Mouse (Mus musculus) neural tube, embryonic 13.5 days (tissue): Measurements from ENCODE around the gene Ccdc14. TPM values are rescaled to one million over a fixed set of nuclear protein-coding genes. Genes with fewer than 3 reads are reported as not detected.
A peak's percentile ranks its signal among the peaks of the same experiment; 100 is the strongest.

Source experiments
- ATAC-seq: fragments of 200-750 bp; cut with Nextera tagmentation; 2 replicates; pipeline ENCODE4 v1.8.0; 2017; ENCODE audit warnings: low read depth, mild to moderate bottlenecking, moderate TSS enrichment, moderate library complexity
- H3K27ac ChIP-seq: fragments of 300-500 bp; sonication (generic); replicated peaks from 2 replicates; pipeline ENCODE4 v1.5.1; 2015; ENCODE audit warnings: moderate library complexity, mild to moderate bottlenecking, inconsistent platforms
- H3K27me3 ChIP-seq: fragments of 300-500 bp; sonication (generic); 2 replicates; pipeline ENCODE4 v1.6.1; 2015; ENCODE audit warnings: mild to moderate bottlenecking, inconsistent platforms
- H3K36me3 ChIP-seq: fragments of 300-500 bp; sonication (generic); 2 replicates; pipeline ENCODE4 v1.6.1; 2015; ENCODE audit warnings: mild to moderate bottlenecking, inconsistent platforms
- H3K4me1 ChIP-seq: fragments of 300-500 bp; sonication (generic); replicated peaks from 2 replicates; pipeline ENCODE4 v1.6.1; 2015; ENCODE audit warnings: inconsistent platforms
- H3K4me2 ChIP-seq: fragments of 300-500 bp; sonication (generic); 2 replicates; pipeline ENCODE4 v1.6.1; 2015; ENCODE audit warnings: inconsistent platforms, mild to moderate bottlenecking, moderate library complexity
- H3K4me3 ChIP-seq: fragments of 300-500 bp; sonication (generic); 2 replicates; pipeline ENCODE4 v1.5.1; 2015; ENCODE audit warnings: mild to moderate bottlenecking, inconsistent platforms
- H3K9ac ChIP-seq: fragments of 300-500 bp; sonication (generic); 2 replicates; pipeline ENCODE4 v1.6.1; 2015; ENCODE audit warnings: moderate library complexity, mild to moderate bottlenecking, inconsistent platforms
- H3K9me3 ChIP-seq: fragments of 300-500 bp; sonication (generic); 2 replicates; pipeline ENCODE4 v1.6.1; 2016; ENCODE audit warnings: inconsistent platforms
- WGBS: fragments of 180-500 bp; shearing (Covaris S2); methylation state at CpG from one replicate; pipeline ENCODE4 v1.1.7; 2015; 5-methylcytosine and 5-hydroxymethylcytosine counted together
- polyA plus RNA-seq: library from polyadenylated mRNA; unstranded; fragments of >200 nt; fragmentation: Nextera tagmentation; extraction: Ambion mirVana; gene quantifications from 2 replicates; pipeline ENCODE4 v1.2.1, GENCODE M21; 2015

Gene Ccdc14
- polyA plus RNA-seq, 1 experiment from 2014 or later = 4.2 TPM

DNA sequence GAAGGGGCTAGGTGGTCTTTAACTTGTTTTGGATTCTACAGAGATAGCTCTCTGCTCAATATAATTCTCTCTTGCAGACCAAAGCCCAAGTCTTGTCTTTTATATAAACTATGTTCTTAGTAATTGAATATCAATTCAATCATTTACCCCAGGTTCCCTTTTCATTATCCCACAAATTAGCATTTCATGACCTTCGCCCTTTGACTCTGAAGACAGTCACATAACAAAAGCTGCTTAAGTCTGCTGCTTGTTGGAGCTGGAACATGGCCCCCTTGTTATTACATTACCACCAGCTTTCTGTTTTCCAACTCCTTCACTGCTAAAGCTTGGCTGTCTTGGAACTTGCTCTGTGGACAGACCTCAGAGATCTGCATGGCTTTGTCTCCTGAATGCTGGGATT lies 39.0 kb downstream of the Ccdc14 start:
- WGBS = 93% methylated on average over 1 of the region's 1 CpGs
- no peak overlapping the region for H3K27ac ChIP-seq
- H3K9ac ChIP-seq = no peak overlapping the region
- H3K9me3 ChIP-seq = 0 out of 2 replicates have a peak, but pooled peaks cover 9% of the 10 kb centered on the region
- no peaks in the 10 kb centered on the region for H3K27me3 ChIP-seq
- no peaks in the 10 kb centered on the region for H3K4me1 ChIP-seq
- peaks cover 6% of the 10 kb centered on the region; the same call in 1 of the 2 replicates for H3K36me3 ChIP-seq
- ATAC-seq = no peak
- H3K4me3 ChIP-seq = no peak overlapping the region
- no peak overlapping the region for H3K4me2 ChIP-seq

DNA sequence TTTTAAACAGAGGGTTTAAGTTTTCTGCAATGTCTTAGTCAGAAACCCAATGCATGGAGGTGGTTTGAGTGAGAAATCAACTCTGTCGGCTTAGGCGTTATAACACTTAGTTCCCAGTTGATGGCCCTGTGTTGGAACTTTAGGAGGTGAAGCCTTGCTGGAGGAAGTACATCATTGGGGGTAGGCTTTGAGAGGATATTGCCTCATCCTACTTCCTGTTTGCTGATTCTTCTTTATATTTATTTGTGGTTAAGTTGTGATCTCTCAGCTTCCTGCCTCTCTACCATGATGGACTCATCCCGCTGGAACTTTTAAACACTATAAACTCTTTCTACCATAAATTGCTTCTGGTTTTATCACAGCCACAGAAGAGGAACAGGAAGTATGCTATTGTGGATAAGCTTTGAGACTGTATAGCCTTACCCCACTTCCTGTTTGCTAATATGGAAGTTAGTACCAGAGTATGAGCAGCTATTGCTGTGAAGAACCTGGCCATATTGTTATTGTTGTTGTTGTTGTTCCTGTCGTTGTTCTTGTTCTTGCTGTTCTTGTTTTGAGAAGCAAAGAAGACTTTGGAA lies 48.3 kb downstream of the Ccdc14 start:
- H3K9me3 ChIP-seq = no peaks in the 10 kb centered on the region

DNA sequence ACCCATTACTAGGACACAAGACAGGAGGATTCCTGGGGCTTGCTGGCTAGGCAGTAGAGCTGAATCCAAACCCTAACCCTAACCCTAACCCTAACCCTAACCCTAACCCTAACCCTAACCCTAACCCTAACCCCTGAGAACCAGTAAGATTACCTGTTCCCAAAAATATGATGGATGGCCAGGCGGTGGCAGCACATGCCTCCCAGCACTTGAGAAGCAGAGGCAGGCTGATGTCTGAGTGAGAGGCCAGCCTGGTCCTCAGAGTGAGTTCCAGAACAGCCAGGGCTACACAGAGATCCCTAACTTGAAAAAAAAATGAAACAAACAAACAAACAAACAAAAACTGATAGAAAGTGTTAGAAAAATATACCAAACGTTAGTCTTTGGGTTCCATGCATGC lies 52.5 kb downstream of the Ccdc14 start:
- Histone ChIP-seq H3K27ac (no peak overlapping the region), H3K4me3 (no peak overlapping the region), H3K9me3 (no peaks in the 10 kb centered on the region), H3K9ac (no peak overlapping the region), H3K4me1 (peaks cover 12% of the 10 kb centered on the region), H3K4me2 (no peak overlapping the region), H3K27me3 (peaks cover 31% of the 10 kb centered on the region), H3K36me3 (no peaks in the 10 kb centered on the region)
- 53% methylated on average over 2 of the region's 2 CpGs for WGBS
- no peak for ATAC-seq

More for the DNA sequence above, 48.3 kb downstream of the Ccdc14 start:
- no peaks in the 10 kb centered on the region for H3K36me3 ChIP-seq
- no peak for ATAC-seq
- H3K4me2 ChIP-seq = no peak overlapping the region
- peaks cover 4% of the 10 kb centered on the region for H3K27me3 ChIP-seq
- no peaks in the 10 kb centered on the region for H3K4me1 ChIP-seq
- no peak overlapping the region for H3K27ac ChIP-seq
- H3K4me3 ChIP-seq = no peak overlapping the region
- H3K9ac ChIP-seq = no peak overlapping the region
- WGBS = 92% methylated on average over 4 of the region's 4 CpGs

DNA sequence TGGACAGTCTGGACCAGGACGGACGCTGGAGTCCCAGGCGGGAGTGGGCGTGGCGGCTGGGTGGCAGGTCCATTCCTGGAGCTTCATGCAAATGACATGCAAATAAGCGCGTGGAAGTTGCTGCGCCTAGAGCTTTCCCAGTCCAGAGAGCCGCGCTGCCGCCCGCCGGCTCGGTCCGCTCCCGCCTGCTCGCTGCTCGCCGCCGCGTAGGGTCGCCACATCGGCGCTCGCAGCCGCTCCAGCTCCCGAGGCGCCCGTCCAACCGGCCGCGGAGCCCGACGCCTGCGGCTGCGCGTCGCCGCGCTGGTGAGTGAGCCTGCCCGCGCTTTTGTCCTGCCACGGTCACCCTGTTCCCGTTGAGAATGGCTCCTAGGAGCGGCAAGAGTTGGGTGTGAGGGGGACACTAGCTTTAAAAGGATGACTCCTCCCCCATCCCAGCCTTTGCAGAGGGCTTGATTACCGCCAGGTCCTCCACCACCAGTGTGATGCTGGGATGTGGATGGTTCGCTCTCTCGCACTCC lies 54.7 kb downstream of the Ccdc14 start, which contains the start of gene Mylk:
Gene Mylk, plus strand, starts transcription at position 146 of the 521 bp plus-strand sequence.
- H3K36me3 ChIP-seq = no peaks in the 10 kb centered on the region
- peak within 1 kb of the TSS; percentile 67 for H3K9ac ChIP-seq
- peaks cover 31% of the 10 kb centered on the region for H3K4me1 ChIP-seq
- no peak within 1 kb of the TSS for H3K27ac ChIP-seq
- WGBS = under 1% methylated on average over 48 of the region's 48 CpGs
- H3K27me3 ChIP-seq = peaks cover 35% of the 10 kb centered on the region
- H3K4me3 ChIP-seq = peak within 1 kb of the TSS; percentile 45
- peak within 1 kb of the TSS; percentile 84 for H3K4me2 ChIP-seq
- no peaks in the 10 kb centered on the region for H3K9me3 ChIP-seq
- ATAC-seq = peak; percentile 89

DNA sequence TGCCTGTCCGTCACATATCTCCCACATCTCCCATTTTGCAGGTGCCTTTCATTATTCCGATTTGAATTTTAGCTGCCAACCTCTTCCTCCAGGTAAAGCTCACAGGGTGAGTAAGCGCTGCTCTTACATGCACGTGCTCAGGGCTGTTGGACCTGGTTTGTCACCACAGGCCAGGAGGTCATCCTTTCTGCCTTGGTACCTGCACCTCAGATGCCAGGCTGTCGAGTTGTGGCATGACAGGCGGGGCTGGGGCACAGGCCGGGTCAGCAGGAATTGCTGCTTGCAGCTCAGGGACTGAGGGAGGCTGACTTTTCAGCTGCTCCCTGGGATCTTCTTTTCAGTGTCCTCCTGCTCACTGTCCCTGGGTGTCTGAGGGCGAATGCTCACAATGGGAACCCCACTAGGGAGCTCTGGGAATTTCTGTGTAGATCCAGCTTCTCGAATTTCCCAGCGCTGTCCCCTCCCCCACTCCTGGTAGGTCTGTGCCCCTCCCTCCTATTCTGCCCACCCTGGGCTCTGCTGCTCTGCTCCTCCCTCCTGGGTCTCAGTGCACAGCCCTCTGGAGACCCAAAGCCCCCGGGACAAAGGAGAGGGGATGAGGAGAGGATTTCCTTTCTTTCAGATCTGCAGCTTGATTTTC lies 57.8 kb downstream of the Ccdc14 start:
- ATAC-seq = no peak
- Histone ChIP-seq H3K4me2 (no peak overlapping the region), H3K9me3 (no peaks in the 10 kb centered on the region), H3K9ac (0 out of 2 replicates have a peak overlapping the region, but pooled peaks have one; percentile 5), H3K4me1 (peaks cover 39% of the 10 kb centered on the region), H3K27ac (no peak overlapping the region), H3K27me3 (peaks cover 35% of the 10 kb centered on the region), H3K36me3 (no peaks in the 10 kb centered on the region), H3K4me3 (no peak overlapping the region)
- 19% methylated on average over 11 of the region's 11 CpGs for WGBS

DNA sequence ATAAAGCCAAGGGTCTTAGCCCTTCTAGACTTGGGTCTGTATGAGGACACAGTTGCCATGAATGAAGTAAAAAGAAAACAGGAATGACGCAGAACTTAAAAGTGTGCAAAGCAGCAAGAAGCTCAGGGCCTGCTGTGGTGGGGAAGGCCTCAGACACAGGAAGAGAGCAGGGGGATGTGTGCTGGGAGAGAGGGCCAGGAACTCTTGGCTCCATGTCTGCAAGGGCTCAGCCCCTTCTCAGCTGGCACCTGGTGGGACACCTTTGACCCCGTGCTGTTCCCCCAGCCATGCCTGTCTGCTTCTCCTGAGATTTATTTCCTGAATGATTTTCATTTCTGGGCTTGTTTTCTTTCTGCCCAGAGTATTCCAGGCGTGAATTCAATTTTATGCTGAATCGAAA lies 59.1 kb downstream of the Ccdc14 start:
- 61% methylated on average over 4 of the region's 4 CpGs for WGBS
- Histone ChIP-seq H3K9me3 (no peaks in the 10 kb centered on the region), H3K4me1 (peaks cover 39% of the 10 kb centered on the region), H3K4me3 (no peak overlapping the region), H3K9ac (no peak overlapping the region), H3K4me2 (no peak overlapping the region), H3K27me3 (peaks cover 24% of the 10 kb centered on the region), H3K36me3 (no peaks in the 10 kb centered on the region), H3K27ac (no peak overlapping the region)
- ATAC-seq = no peak

DNA sequence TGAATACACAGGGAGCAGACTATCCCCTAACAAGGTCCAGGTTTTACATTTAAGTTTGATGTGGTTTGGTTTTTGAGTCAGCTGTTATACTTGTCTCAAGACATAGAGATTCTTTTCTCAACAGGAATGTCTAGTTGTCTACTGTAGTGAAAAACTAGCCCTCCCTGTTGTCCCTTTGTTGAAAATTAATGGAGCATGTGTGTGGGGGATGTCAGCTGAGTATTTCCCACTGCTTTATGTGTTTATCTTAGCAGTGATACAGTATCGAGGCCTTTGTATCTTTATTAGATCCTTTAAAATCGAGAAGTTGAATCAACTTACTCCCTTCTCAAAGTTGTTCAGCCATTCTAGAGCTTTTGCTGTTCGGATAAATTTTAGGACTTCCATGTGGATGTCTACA lies 61.6 kb downstream of the Ccdc14 start:
- H3K27me3 ChIP-seq = peaks cover 10% of the 10 kb centered on the region; the same call in 1 of the 2 replicates
- whole genome bisulfite sequencing = 44% methylated on average over 3 of the region's 3 CpGs

DNA sequence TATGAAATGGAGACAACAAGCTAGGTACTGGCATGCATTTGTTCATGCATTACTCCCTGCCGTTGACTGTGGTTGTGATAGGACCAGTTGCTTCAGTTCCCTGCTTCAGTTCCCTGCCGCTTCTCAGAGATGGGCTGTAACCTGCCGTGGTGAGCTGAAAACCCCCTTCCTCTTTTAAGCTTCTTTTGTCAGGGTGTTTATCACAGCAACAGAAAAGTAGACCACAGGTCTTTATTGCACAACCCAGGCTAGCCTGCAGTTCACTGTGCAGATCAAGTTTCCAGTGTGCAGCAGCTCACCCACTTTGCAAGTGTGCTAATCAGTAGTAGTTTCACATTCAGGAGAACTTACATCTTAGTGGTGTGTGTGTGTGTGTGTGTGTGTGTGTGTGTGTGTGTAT lies 62.6 kb downstream of the Ccdc14 start:
- Histone ChIP-seq H3K4me2 (no peak overlapping the region), H3K27ac (no peak overlapping the region), H3K27me3 (0 out of 2 replicates have a peak, but pooled peaks cover 4% of the 10 kb centered on the region), H3K9ac (no peak overlapping the region), H3K36me3 (no peaks in the 10 kb centered on the region), H3K9me3 (no peaks in the 10 kb centered on the region), H3K4me1 (peaks cover 27% of the 10 kb centered on the region), H3K4me3 (no peak overlapping the region)
- ATAC-seq = no peak
- WGBS = 86% methylated on average over 3 of the region's 3 CpGs

More for the DNA sequence above, 61.6 kb downstream of the Ccdc14 start:
- peaks cover 28% of the 10 kb centered on the region for H3K4me1 ChIP-seq
- H3K4me3 ChIP-seq = no peak overlapping the region
- H3K9me3 ChIP-seq = no peaks in the 10 kb centered on the region
- no peaks in the 10 kb centered on the region for H3K36me3 ChIP-seq
- no peak overlapping the region for H3K27ac ChIP-seq
- no peak overlapping the region for H3K4me2 ChIP-seq
- H3K9ac ChIP-seq = no peak overlapping the region
- ATAC-seq = no peak

DNA sequence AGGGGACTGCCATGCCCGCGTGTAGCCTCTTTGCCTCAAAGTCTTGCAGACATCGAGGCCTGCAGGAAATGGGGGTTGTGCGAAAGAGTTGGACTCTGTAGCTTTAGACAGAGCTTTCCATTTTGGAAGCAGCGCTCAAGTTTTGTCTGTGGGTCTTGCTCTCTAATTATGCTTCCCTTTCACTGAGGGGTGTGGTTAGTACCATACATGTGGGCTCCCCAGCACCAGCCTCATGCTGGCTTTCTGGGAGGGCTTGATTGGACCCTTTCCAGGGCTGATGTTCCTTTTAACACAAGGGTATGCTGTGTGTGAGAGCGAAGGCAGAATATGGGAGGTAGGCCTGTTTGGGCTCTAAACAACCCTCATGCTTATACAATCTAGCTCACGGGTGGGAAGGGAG lies 66.6 kb downstream of the Ccdc14 start:
- Histone ChIP-seq H3K4me1 (0 out of 2 replicates have a peak, but pooled peaks cover 3% of the 10 kb centered on the region), H3K4me2 (no peak overlapping the region), H3K4me3 (no peak overlapping the region), H3K27ac (no peak overlapping the region), H3K36me3 (no peaks in the 10 kb centered on the region), H3K9ac (no peak overlapping the region), H3K27me3 (no peaks in the 10 kb centered on the region), H3K9me3 (no peaks in the 10 kb centered on the region)
- 88% methylated on average over 7 of the region's 7 CpGs for WGBS
- no peak for ATAC-seq

DNA sequence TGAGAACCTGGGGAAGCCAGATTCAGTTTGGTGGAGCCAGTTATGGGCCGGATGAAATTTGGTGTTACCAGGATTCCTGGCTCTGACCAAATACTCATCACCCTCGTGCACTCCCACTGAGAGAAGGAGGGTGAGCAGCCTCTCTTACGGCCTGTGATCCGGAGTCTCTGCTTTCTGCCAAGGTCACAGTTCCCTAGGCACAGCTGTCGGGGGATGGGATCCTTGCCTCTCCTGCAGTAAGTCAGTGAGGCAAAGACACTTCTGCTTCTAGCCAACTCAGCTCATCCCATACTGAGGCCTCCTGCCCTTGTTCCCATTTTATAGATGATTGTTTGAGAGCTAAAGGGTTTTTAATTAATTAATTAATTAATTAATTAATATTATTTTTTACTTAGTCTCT lies 67.8 kb downstream of the Ccdc14 start:
- Histone ChIP-seq H3K27ac (no peak overlapping the region), H3K4me3 (no peak overlapping the region), H3K9ac (no peak overlapping the region), H3K4me1 (no peaks in the 10 kb centered on the region), H3K4me2 (no peak overlapping the region), H3K27me3 (no peaks in the 10 kb centered on the region), H3K36me3 (no peaks in the 10 kb centered on the region), H3K9me3 (no peaks in the 10 kb centered on the region)
- WGBS = 58% methylated on average over 5 of the region's 5 CpGs
- no peak for ATAC-seq

DNA sequence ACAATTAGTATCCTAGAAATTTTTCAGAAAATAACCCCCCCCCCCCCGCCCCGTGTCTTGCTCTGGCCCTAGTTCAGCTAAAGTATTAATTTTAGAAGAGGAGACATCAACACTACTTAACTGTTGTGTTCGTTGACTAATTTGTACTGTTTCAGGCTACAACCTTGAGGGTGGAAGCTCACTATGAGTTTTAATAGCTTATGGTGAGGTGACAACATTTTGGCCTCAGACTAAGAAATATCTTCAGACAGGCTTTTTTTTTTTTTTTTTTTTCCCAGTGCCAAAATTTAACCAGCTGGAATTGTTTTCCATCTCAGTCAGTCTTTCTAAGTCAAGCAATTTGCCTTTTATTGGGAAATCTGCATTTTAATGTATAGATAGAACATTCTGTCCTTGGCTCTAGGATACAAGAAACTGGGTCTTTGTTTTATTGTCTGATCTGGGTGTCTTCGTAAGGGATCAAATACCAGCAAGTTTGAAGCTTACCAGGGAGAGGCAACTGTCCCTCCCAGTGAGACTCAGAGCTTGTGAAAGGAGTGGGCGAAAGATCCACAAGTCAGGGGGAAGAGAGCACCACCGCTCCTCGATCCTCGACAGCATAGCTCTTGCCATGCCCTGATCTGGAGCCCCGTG lies 73.7 kb downstream of the Ccdc14 start:
- no peaks in the 10 kb centered on the region for H3K9me3 ChIP-seq
- H3K36me3 ChIP-seq = no peaks in the 10 kb centered on the region
- no peak for ATAC-seq
- H3K9ac ChIP-seq = no peak overlapping the region
- H3K27me3 ChIP-seq = no peaks in the 10 kb centered on the region
- WGBS = 87% methylated on average over 9 of the region's 9 CpGs
- no peaks in the 10 kb centered on the region for H3K4me1 ChIP-seq
- H3K4me3 ChIP-seq = no peak overlapping the region
- no peak overlapping the region for H3K4me2 ChIP-seq
- no peak overlapping the region for H3K27ac ChIP-seq

DNA sequence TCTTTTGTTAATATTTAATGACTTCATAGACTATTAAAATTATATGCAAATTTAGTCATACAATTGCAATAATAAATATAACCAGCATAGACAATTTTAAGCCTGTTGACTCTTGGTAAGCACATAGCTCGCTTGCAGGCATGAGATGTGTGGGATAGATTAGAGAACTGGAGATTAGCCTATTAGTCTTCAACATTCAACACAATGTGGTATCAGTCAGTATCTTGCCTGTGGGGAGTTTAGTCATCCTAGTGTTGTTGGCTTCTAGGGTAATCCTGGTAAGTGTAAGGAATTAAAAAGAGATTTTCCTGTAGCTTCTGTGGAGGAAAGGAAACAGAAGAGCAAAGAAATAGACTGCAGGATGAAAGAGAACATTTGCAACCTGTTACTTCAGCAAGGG lies 75.2 kb downstream of the Ccdc14 start:
- no peaks in the 10 kb centered on the region for H3K4me1 ChIP-seq
- no peak for ATAC-seq
- H3K36me3 ChIP-seq = no peaks in the 10 kb centered on the region
- no peak overlapping the region for H3K4me2 ChIP-seq
- WGBS = 91% methylated on average over 1 of the region's 1 CpGs
- no peaks in the 10 kb centered on the region for H3K27me3 ChIP-seq
- H3K9me3 ChIP-seq = no peaks in the 10 kb centered on the region
- H3K4me3 ChIP-seq = no peak overlapping the region
- H3K27ac ChIP-seq = no peak overlapping the region
- no peak overlapping the region for H3K9ac ChIP-seq
